17 mouse cellular contexts compared by ENCODE assay signal in genomic region chr5:23568188-23568587, GRCm38 (mm10).
"Had no signal": no experiment of that assay in that cellular context is flagged by ENCODE, and none has a peak within 500 bp of the region (broad histone marks: within the 10 kb centered on the region; RNA-seq: fewer than 3 reads in every experiment).

No protein-coding gene starts in this region.

- DNase-seq: lung, adult 2 months; lung, postnatal 14 days; lung, postnatal 36 days; right cerebral cortex, postnatal 14 days; thymus, adult 18-20 months; thymus, postnatal 14 days; thymus, postnatal 36 days had no signal

- H3K4me3 ChIP-seq: lung, embryonic 15.5 days; megakaryocyte, embryonic 14.5 days; midbrain, embryonic 13.5 days; midbrain, embryonic 15.5 days; neural tube, embryonic 12.5 days; stomach, embryonic 15.5 days had no signal

- H3K9ac ChIP-seq: lung, embryonic 15.5 days; midbrain, embryonic 13.5 days; midbrain, embryonic 15.5 days; neural tube, embryonic 12.5 days; stomach, embryonic 15.5 days had no signal

- H3K36me3 ChIP-seq: midbrain, embryonic 15.5 days; stomach, embryonic 15.5 days had no signal

- ATAC-seq: lung, postnatal 0 days; midbrain, embryonic 13.5 days; midbrain, embryonic 15.5 days had no signal

- H3K4me2 ChIP-seq: lung, embryonic 15.5 days; midbrain, embryonic 11.5 days; midbrain, embryonic 13.5 days; midbrain, embryonic 15.5 days; neural tube, embryonic 12.5 days; stomach, embryonic 15.5 days had no signal

- H3K4me1 ChIP-seq: lung, embryonic 15.5 days; midbrain, embryonic 13.5 days; midbrain, embryonic 15.5 days; neural tube, embryonic 12.5 days; stomach, embryonic 15.5 days had no signal

- H3K9me3 ChIP-seq: lung, embryonic 15.5 days; megakaryocyte, embryonic 14.5 days; midbrain, embryonic 13.5 days; midbrain, embryonic 15.5 days; neural tube, embryonic 12.5 days; stomach, embryonic 15.5 days had no signal

- H3K27ac ChIP-seq: lung, embryonic 15.5 days; macrophage; midbrain, embryonic 13.5 days; midbrain, embryonic 15.5 days; neural tube, embryonic 12.5 days; stomach, embryonic 15.5 days; stomach, postnatal 0 days had no signal

- H3K27me3 ChIP-seq: lung, embryonic 15.5 days; megakaryocyte, embryonic 14.5 days; midbrain, embryonic 13.5 days; midbrain, embryonic 15.5 days; neural tube, embryonic 12.5 days; stomach, embryonic 15.5 days had no signal
